ENCODE assay signal across 8 mouse cellular contexts in genomic region chr2:125672568-125672956, GRCm38 (mm10). TPM values are rescaled to one million over a fixed set of nuclear protein-coding genes. Genes with fewer than 3 reads are reported as not detected.
DNase-seq lines count a peak whose midpoint lies in the region; ATAC-seq and TF ChIP-seq lines count a peak whose summit lies in the region.

No protein-coding gene starts in this region.

- peak overlapping the region; percentile 87 for H3K4me3 ChIP-seq in cortical plate, adult 2 months (ENCODE audit: insufficient read depth, low read length)
- peak overlapping the region; percentile 86 for H3K4me3 ChIP-seq in forebrain, postnatal 0 days (ENCODE audit: low read depth, low read length)
- H3K4me3 ChIP-seq in liver, embryonic 12.5 days, result peak overlapping the region; percentile 81
- peak overlapping the region; percentile 77 for H3K4me3 ChIP-seq in olfactory bulb, adult 2 months (ENCODE audit: insufficient read depth, low read depth, low read length)

- peak; percentile 33 to 42 for DNase-seq in layer of hippocampus, adult 8-10 months (ENCODE audit: low spot score in 2 of 2)
- DNase-seq in layer of hippocampus, postnatal 14 days (ENCODE audit: low spot score in 2 of 2), result no peak
- DNase-seq in forebrain, postnatal 0 days, result no peak
- no peak for DNase-seq in ovary, adult 18-20 months (ENCODE audit: low spot score)
- no peak for DNase-seq in urinary bladder, postnatal 10 days (ENCODE audit: low spot score)

- H3K27ac ChIP-seq in cortical plate, adult 2 months (ENCODE audit: insufficient read depth, low read length), result no peak overlapping the region
- peak overlapping the region; percentile 99 for H3K27ac ChIP-seq in forebrain, postnatal 0 days (ENCODE audit: low read depth, low read length)
- peak overlapping the region; percentile 91 for H3K27ac ChIP-seq in liver, embryonic 12.5 days
- H3K27ac ChIP-seq in olfactory bulb, adult 2 months (ENCODE audit: insufficient read depth, low read depth, low read length), result no peak overlapping the region

- H3K36me3 ChIP-seq in forebrain, postnatal 0 days (ENCODE audit: insufficient read depth), result no peaks in the 10 kb centered on the region
- H3K36me3 ChIP-seq in liver, embryonic 12.5 days, result no peaks in the 10 kb centered on the region

- no peak for TF ChIP-seq CTCF in cortical plate, adult 2 months (IDR thresholded peaks at IDR 0.05; ENCODE audit: extremely low read depth, insufficient read depth, low read length)
- TF ChIP-seq CTCF in forebrain, postnatal 0 days (IDR thresholded peaks at IDR 0.05; ENCODE audit: low read depth), result no peak
- no peak for TF ChIP-seq CTCF in olfactory bulb, adult 2 months (IDR thresholded peaks at IDR 0.05; ENCODE audit: insufficient read depth, low read depth, low read length)

- peak overlapping the region; percentile 61 for H3K4me2 ChIP-seq in forebrain, postnatal 0 days (ENCODE audit: low read depth)
- H3K4me2 ChIP-seq in liver, embryonic 12.5 days, result peak overlapping the region; percentile 92

- peak overlapping the region; percentile 97 for H3K9ac ChIP-seq in forebrain, postnatal 0 days
- peak overlapping the region; percentile 85 for H3K9ac ChIP-seq in liver, embryonic 12.5 days

- peaks cover 5% of the 10 kb centered on the region; the same call in 1 of the 2 replicates for H3K4me1 ChIP-seq in cortical plate, adult 2 months (ENCODE audit: control insufficient read depth, insufficient read depth, low read length)
- H3K4me1 ChIP-seq in forebrain, postnatal 0 days (ENCODE audit: insufficient read depth), result 0 out of 2 replicates have a peak, but pooled peaks cover 7% of the 10 kb centered on the region
- peaks cover 37% of the 10 kb centered on the region for H3K4me1 ChIP-seq in liver, embryonic 12.5 days
- peaks cover 2% of the 10 kb centered on the region; the same call in 1 of the 2 replicates for H3K4me1 ChIP-seq in olfactory bulb, adult 2 months (ENCODE audit: control insufficient read depth, insufficient read depth, low read length)

- WGBS in forebrain, postnatal 0 days, result 24% methylated on average over 8 of the region's 20 CpGs
- 24% methylated on average over 8 of the region's 20 CpGs for WGBS in liver, embryonic 12.5 days (ENCODE audit: insufficient replicate concordance)
- WGBS in olfactory bulb, adult 2 months, result 15% methylated on average over 13 of the region's 20 CpGs

- no peak; the same call in 1 of the 2 replicates for ATAC-seq in forebrain, postnatal 0 days
- peak; percentile 24 for ATAC-seq in liver, embryonic 12.5 days

- H3K27me3 ChIP-seq in forebrain, postnatal 0 days (ENCODE audit: insufficient read depth, low read length), result no peaks in the 10 kb centered on the region
- no peaks in the 10 kb centered on the region for H3K27me3 ChIP-seq in liver, embryonic 12.5 days (replicated peaks)

- H3K9me3 ChIP-seq in forebrain, postnatal 0 days (ENCODE audit: low read length), result no peaks in the 10 kb centered on the region
- H3K9me3 ChIP-seq in liver, embryonic 12.5 days (replicated peaks), result no peaks in the 10 kb centered on the region

- no peak for TF ChIP-seq POLR2A in cortical plate, adult 2 months (IDR thresholded peaks at IDR 0.05; ENCODE audit: extremely low read depth, insufficient read depth, low read length)
- TF ChIP-seq POLR2A in olfactory bulb, adult 2 months (IDR thresholded peaks at IDR 0.05; ENCODE audit: insufficient read depth, low read depth, low read length), result no peak

RNA-seq across cellular contexts. Expression of gene Eid1, which starts 0.3 kb away (rescaled TPM):
- total RNA-seq in layer of hippocampus, adult 8-10 months (2022), result 100 to 1,000 TPM; 230 to 253 (median 230) TPM
- 100 to 1,000 TPM; 323 to 341 TPM for total RNA-seq in layer of hippocampus, postnatal 14 days (2021)
- polyA plus RNA-seq in cortical plate, adult 2 months (2012; rRNA removed), result 177 and 189 TPM in 2 replicates
- total RNA-seq in forebrain, postnatal 0 days (2014; rRNA removed), result 575 and 636 TPM in 2 replicates
- 454 and 459 TPM in 2 replicates for polyA plus RNA-seq in forebrain, postnatal 0 days (2015; fragmentation: Nextera tagmentation; extraction: Ambion mirVana)
- polyA plus RNA-seq in liver, embryonic 12.5 days (2016; fragmentation: Nextera tagmentation; extraction: Ambion mirVana), result 59.9 and 61.6 TPM in 2 replicates
- polyA plus RNA-seq in olfactory bulb, adult 2 months (2012; ENCODE audit: insufficient read depth, insufficient read length, low replicate concordance, missing spikeins), result not detected in 2 replicates

RNA-seq across cellular contexts. Expression of gene Cep152, which starts 47.6 kb away (rescaled TPM):
- total RNA-seq in layer of hippocampus, adult 8-10 months (2022), result 1 to 10 TPM; 3.4 to 4.2 (median 3.9) TPM
- 1 to 10 TPM; 2.9 to 3.0 TPM for total RNA-seq in layer of hippocampus, postnatal 14 days (2021)
- 2.0 TPM in 2 replicates for polyA plus RNA-seq in cortical plate, adult 2 months (2012; rRNA removed)
- total RNA-seq in forebrain, postnatal 0 days (2014; rRNA removed), result 2.2 and 2.4 TPM in 2 replicates
- polyA plus RNA-seq in forebrain, postnatal 0 days (2015; fragmentation: Nextera tagmentation; extraction: Ambion mirVana), result 0.92 and 1.4 TPM in 2 replicates
- polyA plus RNA-seq in liver, embryonic 12.5 days (2016; fragmentation: Nextera tagmentation; extraction: Ambion mirVana), result 7.0 and 7.2 TPM in 2 replicates
- polyA plus RNA-seq in olfactory bulb, adult 2 months (2012; ENCODE audit: insufficient read depth, insufficient read length, low replicate concordance, missing spikeins), result not detected in 2 replicates

RNA-seq across cellular contexts. Expression of gene Shc4, which starts 51.4 kb away (rescaled TPM):
- 1 to 10 TPM; 4.9 to 6.3 (median 5.3) TPM for total RNA-seq in layer of hippocampus, adult 8-10 months (2022)
- 1 to 10 TPM; 5.8 to 7.3 TPM for total RNA-seq in layer of hippocampus, postnatal 14 days (2021)
- polyA plus RNA-seq in cortical plate, adult 2 months (2012; rRNA removed), result 3.5 and 3.7 TPM in 2 replicates
- total RNA-seq in forebrain, postnatal 0 days (2014; rRNA removed), result 4.3 and 6.8 TPM in 2 replicates
- polyA plus RNA-seq in forebrain, postnatal 0 days (2015; fragmentation: Nextera tagmentation; extraction: Ambion mirVana), result 0.79 and 2.5 TPM in 2 replicates
- 0.82 and 0.96 TPM in 2 replicates for polyA plus RNA-seq in liver, embryonic 12.5 days (2016; fragmentation: Nextera tagmentation; extraction: Ambion mirVana)
- not detected in 2 replicates for polyA plus RNA-seq in olfactory bulb, adult 2 months (2012; ENCODE audit: insufficient read depth, insufficient read length, low replicate concordance, missing spikeins)

Comparison
In these comparisons a context has a peak if more than half of its experiments do, and no peak if none do; other contexts are left out.
1. DNase-seq: peak in layer of hippocampus, adult 8-10 months (2 of 2); none in layer of hippocampus, postnatal 14 days (0 of 2), forebrain, postnatal 0 days (single experiment), ovary, adult 18-20 months (single experiment) and urinary bladder, postnatal 10 days (single experiment).
2. H3K27ac ChIP-seq: peak in forebrain, postnatal 0 days (single experiment) and liver, embryonic 12.5 days (single experiment); none in cortical plate, adult 2 months (single experiment) and olfactory bulb, adult 2 months (single experiment).
3. Peak in every context shown above with its lines, with median percentiles within 50 percentile points of each other: H3K4me3 ChIP-seq.